Mouse (Mus musculus) ES-E14 (cell line): ENCODE results near the gene Ski. TPM values are rescaled to one million over a fixed set of nuclear protein-coding genes. Genes with fewer than 3 reads are reported as not detected.

Experiments
- DNase-seq: peaks from one replicate; pipeline ENCODE4 v3.0.0-alpha.2; 2013; ENCODE audit warnings: low read depth, low spot score
- H3K27ac ChIP-seq: 2 replicates; pipeline ENCODE4 v1.5.1; 2012; ENCODE audit warnings: low read depth, mild to moderate bottlenecking, low read length, moderate library complexity, mixed read lengths; ENCODE audit not compliant: poor library complexity, insufficient read depth, severe bottlenecking
- H3K36me3 ChIP-seq: 2 replicates; pipeline ENCODE4 v1.6.1; 2012; ENCODE audit warnings: mild to moderate bottlenecking, low read length, moderate library complexity, mixed read lengths; ENCODE audit not compliant: control insufficient read depth, poor library complexity, insufficient read depth, severe bottlenecking
- H3K4me1 ChIP-seq, 2 experiments: fragments of 150-350 bp in 1 of 2; sonication (generic) in 1 of 2; 2 replicates each; pipeline ENCODE4 v1.6.1; 2012; ENCODE audit warnings: low read length in 2 of 2, mild to moderate bottlenecking in 1 of 2, mixed read lengths in 1 of 2; ENCODE audit not compliant: control insufficient read depth in 2 of 2, insufficient read depth in 2 of 2, poor library complexity in 1 of 2
- H3K4me3 ChIP-seq, 2 experiments: fragments of 150-350 bp in 1 of 2; sonication (generic) in 1 of 2; 2 replicates each; pipeline ENCODE4 v1.5.1; 2012; ENCODE audit warnings: low read length in 2 of 2, low read depth in 1 of 2, mild to moderate bottlenecking in 1 of 2, mixed read lengths in 1 of 2; ENCODE audit not compliant: insufficient read depth in 1 of 2, poor library complexity in 1 of 2, severe bottlenecking in 1 of 2
- H3K9ac ChIP-seq: 2 replicates; pipeline ENCODE4 v1.6.1; 2012; ENCODE audit warnings: low read depth, mild to moderate bottlenecking, low read length, mixed read lengths; ENCODE audit not compliant: poor library complexity, insufficient read depth, severe bottlenecking
- H3K9me3 ChIP-seq: fragments of 150-350 bp; sonication (generic); 2 replicates; pipeline ENCODE4 v1.6.1; 2012; ENCODE audit warnings: low read depth, mild to moderate bottlenecking, low read length; ENCODE audit not compliant: control insufficient read depth, insufficient read depth
- CHD2 ChIP-seq: IDR thresholded peaks from 2 replicates; pipeline ENCODE4 v1.6.1; 2014; ENCODE audit warnings: mild to moderate bottlenecking, low read depth, low read length, inconsistent platforms
- HCFC1 ChIP-seq: IDR thresholded peaks from 2 replicates; pipeline ENCODE4 v1.6.1; 2012; ENCODE audit warnings: low read length, inconsistent platforms, borderline replicate concordance; ENCODE audit not compliant: insufficient read depth
- MAFK ChIP-seq: IDR thresholded peaks from 2 replicates; pipeline ENCODE4 v1.6.1; 2014; ENCODE audit warnings: mild to moderate bottlenecking, low read depth, low read length, inconsistent platforms; ENCODE audit not compliant: insufficient read depth
- ZC3H11A ChIP-seq: IDR thresholded peaks from 2 replicates; pipeline ENCODE4 v1.6.1; 2012; ENCODE audit warnings: low read depth, mild to moderate bottlenecking, inconsistent platforms, low read length, borderline replicate concordance
- ZNF384 ChIP-seq: IDR thresholded peaks from 2 replicates; pipeline ENCODE4 v1.6.1; 2012; ENCODE audit warnings: low read depth, low read length, inconsistent platforms
- in situ Hi-C, 2 experiments: fragments of 600-800 bp; cut with MboI; formaldehyde crosslinking; loops; one replicate each; pipeline ENCODE4 v1.15.1; 2025; ENCODE audit warnings: low sequenced_read_pairs in 2 of 2, inconsistent platforms in 1 of 2; ENCODE audit not compliant: unreplicated experiment in 2 of 2
- total RNA-seq: library from RNA; depleted of rRNA; stranded (reverse); fragments of 300-350 nt; gene quantifications from 2 replicates; pipeline ENCODE4 v1.2.3, GENCODE M21; 2012

Gene Ski
- total RNA-seq, 1 experiment, result 30.2 TPM

DNA sequence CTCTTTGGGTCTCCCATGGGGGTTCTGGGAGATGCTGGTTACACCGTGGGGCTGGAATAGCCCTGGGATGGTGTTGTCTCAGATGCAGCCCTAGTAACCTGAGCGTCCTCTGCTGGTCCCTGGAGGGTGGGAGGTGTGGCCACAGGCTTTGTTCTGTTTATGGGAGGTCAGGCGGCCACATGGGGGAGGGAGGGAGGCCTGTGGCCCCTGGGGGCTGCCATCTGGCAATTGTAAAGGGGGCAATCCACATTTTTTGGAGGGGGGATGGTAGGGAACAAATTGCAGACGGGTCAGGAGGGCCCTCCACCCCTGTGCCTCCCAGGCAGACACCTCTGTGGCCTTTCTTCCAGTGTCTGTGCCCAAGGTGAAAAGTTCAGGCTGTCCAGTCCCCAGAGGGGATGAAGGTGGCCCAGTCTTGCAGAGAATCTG lies 32.7 kb downstream of the Ski start:
- peak; percentile 77 for DNase-seq
- Histone ChIP-seq H3K4me3 (peak overlapping the region; percentile 5 to 6; a peak in 1 of 4 replicates), H3K36me3 (peaks cover 8% of the 10 kb centered on the region; the same call in 1 of the 2 replicates), H3K27ac (peak overlapping the region; percentile 84), H3K9me3 (no peaks in the 10 kb centered on the region), H3K4me1 (peaks cover 34 to 71% of the 10 kb centered on the region in 2 experiments), H3K9ac (peak overlapping the region; percentile 50; the same call in 1 of the 2 replicates)
- in situ Hi-C loops, result no loop called here
- no peak for TF ChIP-seq ZNF384
- no peak for TF ChIP-seq ZC3H11A
- no peak for TF ChIP-seq MAFK
- TF ChIP-seq CHD2, result no peak; the same call in 1 of the 2 replicates
- TF ChIP-seq HCFC1, result 0 out of 2 replicates have a peak, but pooled peaks have one; percentile 32

DNA sequence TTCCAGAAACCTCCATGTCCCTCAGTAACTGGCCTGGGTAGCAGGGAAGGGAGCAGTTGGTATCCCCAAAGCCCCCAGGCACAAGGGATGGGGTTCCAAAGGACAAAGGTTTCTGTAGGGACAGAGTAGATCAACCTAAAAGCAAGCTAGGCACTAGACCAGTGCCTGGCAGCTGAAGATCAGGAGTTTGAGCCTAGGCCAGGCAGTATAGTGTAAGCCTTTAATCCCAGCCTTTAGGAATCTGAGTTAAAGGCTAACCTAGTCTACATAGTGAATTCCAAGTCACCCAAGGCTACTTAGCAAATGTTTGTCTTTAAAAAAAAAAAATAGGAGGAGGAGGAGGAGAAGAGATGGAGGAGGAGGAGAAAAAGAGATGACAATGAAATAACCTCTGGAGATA lies 33.6 kb downstream of the Ski start:
- Histone ChIP-seq H3K9ac (no peak overlapping the region), H3K36me3 (peaks cover 8% of the 10 kb centered on the region; the same call in 1 of the 2 replicates), H3K4me3 (no peak overlapping the region), H3K27ac (peak overlapping the region; percentile 2; the same call in 1 of the 2 replicates), H3K9me3 (no peaks in the 10 kb centered on the region), H3K4me1 (peaks cover 35 to 74% of the 10 kb centered on the region in 2 experiments)
- in situ Hi-C loops, result no loop called here
- DNase-seq, result no peak
- TF ChIP-seq CHD2 (no peak), ZNF384 (no peak), HCFC1 (no peak), ZC3H11A (no peak), MAFK (no peak)

DNA sequence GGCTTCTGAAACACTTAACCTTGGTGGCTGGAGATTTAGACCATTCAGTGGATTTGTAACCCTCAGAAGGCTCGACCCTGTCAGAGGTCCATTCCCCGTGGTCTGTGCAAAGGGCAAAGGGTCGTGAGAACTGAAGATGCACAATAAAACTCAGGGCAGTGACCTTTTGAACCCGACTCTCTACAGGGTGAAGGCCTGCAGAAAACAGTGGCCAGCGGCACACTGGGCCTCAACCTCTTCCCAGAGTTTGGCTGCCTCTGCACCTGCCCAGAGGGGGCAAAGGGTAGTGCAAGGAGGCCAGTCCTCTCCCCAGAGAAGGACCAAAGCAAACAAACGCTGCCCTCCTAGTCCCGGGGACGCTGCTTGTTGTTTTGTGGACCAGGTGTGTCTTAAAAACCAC lies 34.1 kb downstream of the Ski start:
- peaks cover 6% of the 10 kb centered on the region; the same call in 1 of the 2 replicates for H3K36me3 ChIP-seq
- no peak overlapping the region for H3K9ac ChIP-seq
- in situ Hi-C loops, result no loop called here
- DNase-seq, result no peak
- H3K4me1 ChIP-seq, result peaks cover 35 to 72% of the 10 kb centered on the region in 2 experiments
- H3K9me3 ChIP-seq, result no peaks in the 10 kb centered on the region
- no peak for TF ChIP-seq MAFK
- TF ChIP-seq CHD2, result no peak
- no peak for TF ChIP-seq ZC3H11A
- TF ChIP-seq ZNF384, result no peak
- TF ChIP-seq HCFC1, result no peak
- H3K4me3 ChIP-seq, result no peak overlapping the region
- peak overlapping the region; percentile 2; the same call in 1 of the 2 replicates for H3K27ac ChIP-seq

DNA sequence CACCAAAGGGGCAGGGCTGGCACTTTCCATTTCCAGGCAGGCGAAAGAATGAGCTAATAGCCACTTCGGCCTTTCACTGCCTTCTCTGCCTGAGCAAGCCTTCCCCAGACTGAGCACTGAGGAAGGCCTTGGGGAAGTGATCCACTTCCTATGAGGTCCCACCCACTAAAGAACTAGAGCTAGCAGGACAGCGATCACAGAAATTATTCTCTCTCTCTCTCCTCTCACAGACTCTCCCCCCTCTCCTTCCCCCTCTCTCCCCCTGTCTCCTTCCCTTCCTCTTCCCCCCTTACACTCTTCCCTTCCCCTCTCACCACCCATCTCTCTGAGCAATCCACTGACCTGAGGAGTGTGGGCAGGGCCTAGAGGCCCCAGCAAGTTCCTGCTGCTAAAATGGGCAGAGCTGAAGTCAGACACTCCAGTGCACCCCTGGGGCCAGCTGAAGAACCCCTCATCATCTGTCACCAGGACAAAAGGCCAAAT lies 35.2 kb downstream of the Ski start:
- H3K9ac ChIP-seq, result no peak overlapping the region
- no peak for DNase-seq
- peaks cover 39 to 67% of the 10 kb centered on the region in 2 experiments for H3K4me1 ChIP-seq
- peaks cover 5% of the 10 kb centered on the region; the same call in 1 of the 2 replicates for H3K36me3 ChIP-seq
- no peak overlapping the region for H3K4me3 ChIP-seq
- peak overlapping the region; percentile 37; the same call in 1 of the 2 replicates for H3K27ac ChIP-seq
- no peak for TF ChIP-seq CHD2
- TF ChIP-seq ZC3H11A, result no peak
- TF ChIP-seq HCFC1, result no peak
- no peak for TF ChIP-seq MAFK
- TF ChIP-seq ZNF384, result no peak
- no peaks in the 10 kb centered on the region for H3K9me3 ChIP-seq
- in situ Hi-C loops, result no loop called here

DNA sequence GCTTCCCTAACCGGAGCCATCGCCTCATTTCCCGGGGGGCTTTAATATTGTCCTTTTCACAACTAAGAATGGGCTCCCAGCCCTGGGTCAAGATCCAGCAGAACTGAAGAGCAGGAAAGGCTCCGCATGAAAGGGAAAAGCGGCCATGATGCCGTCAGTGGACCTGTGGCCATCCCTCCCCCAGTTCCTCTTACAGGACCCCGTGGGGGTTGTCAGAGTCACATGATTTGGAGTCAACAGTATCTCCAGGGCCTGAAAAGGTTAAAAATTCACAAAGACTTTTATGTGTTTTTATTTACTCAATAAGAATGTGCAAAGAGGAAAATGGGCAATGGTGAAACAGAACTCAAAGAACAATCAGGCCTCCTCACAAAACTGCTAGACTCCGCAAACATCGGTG lies 36.5 kb downstream of the Ski start:
- Histone ChIP-seq H3K36me3 (peaks cover 5% of the 10 kb centered on the region; the same call in 1 of the 2 replicates), H3K27ac (no peak overlapping the region), H3K4me1 (peaks cover 38 to 54% of the 10 kb centered on the region in 2 experiments), H3K9ac (no peak overlapping the region), H3K4me3 (no peak overlapping the region), H3K9me3 (no peaks in the 10 kb centered on the region)
- in situ Hi-C loops, result no loop called here
- no peak for TF ChIP-seq HCFC1
- TF ChIP-seq CHD2, result no peak
- no peak for TF ChIP-seq MAFK
- no peak for TF ChIP-seq ZC3H11A
- TF ChIP-seq ZNF384, result no peak
- DNase-seq, result no peak
